Mouse (Mus musculus) limb, embryonic 10.5 days (tissue): ENCODE measurements around the gene Arl1. TPM values are rescaled to one million over a fixed set of nuclear protein-coding genes. Genes with fewer than 3 reads are reported as not detected.

Source experiments
- DNase-seq: peaks from one replicate; pipeline ENCODE4 v3.0.0-alpha.2; 2017; ENCODE audit warnings: low spot score
- H3K27ac ChIP-seq: fragments of 300-500 bp; sonication (generic); 2 replicates; pipeline ENCODE4 v1.5.1; 2016; ENCODE audit warnings: mild to moderate bottlenecking
- H3K27me3 ChIP-seq: fragments of 300-500 bp; sonication (generic); 2 replicates; pipeline ENCODE4 v1.6.1; 2016; ENCODE audit warnings: low read depth, mild to moderate bottlenecking; ENCODE audit not compliant: poor library complexity, severe bottlenecking
- H3K36me3 ChIP-seq: fragments of 300-500 bp; sonication (generic); 2 replicates; pipeline ENCODE4 v1.6.1; 2016; ENCODE audit warnings: mild to moderate bottlenecking, moderate library complexity
- H3K4me1 ChIP-seq: fragments of 300-500 bp; sonication (generic); 2 replicates; pipeline ENCODE4 v1.6.1; 2016
- H3K4me3 ChIP-seq: fragments of 300-500 bp; sonication (generic); 2 replicates; pipeline ENCODE4 v1.5.1; 2016; ENCODE audit warnings: mild to moderate bottlenecking, moderate library complexity
- H3K9me3 ChIP-seq: fragments of 300-500 bp; sonication (generic); replicated peaks from 2 replicates; pipeline ENCODE4 v1.6.1; 2016; ENCODE audit warnings: mild to moderate bottlenecking
- WGBS: fragments of 180-500 bp; shearing (Covaris S2); methylation state at CpG from one replicate; pipeline ENCODE4 v1.1.7; 2016; 5-methylcytosine and 5-hydroxymethylcytosine counted together
- polyA plus RNA-seq: library from polyadenylated mRNA; unstranded; fragments of >200 nt; fragmentation: Nextera tagmentation; extraction: Ambion mirVana; gene quantifications from 2 replicates; pipeline ENCODE4 v1.2.1, GENCODE M21; 2016

Gene Arl1
- 149 and 174 TPM in 2 replicates for polyA plus RNA-seq

GRCm38 (mm10) chr10:88730571-88731495 lies at the start of gene Arl1:
TSS of gene Arl1 (plus strand) at chr10:88730858.
- Histone ChIP-seq H3K9me3 (no peaks in the 10 kb centered on the region), H3K27me3 (no peaks in the 10 kb centered on the region), H3K36me3 (peaks cover 6% of the 10 kb centered on the region), H3K27ac (peak within 1 kb of the TSS; percentile 92), H3K4me3 (peak within 1 kb of the TSS; percentile 94), H3K4me1 (peaks cover 11% of the 10 kb centered on the region)
- peak; percentile 92 for DNase-seq
- under 1% methylated on average over 65 of the region's 65 CpGs for WGBS

- Histone ChIP-seq H3K9me3 (no peaks in the 10 kb centered on the region), H3K4me1 (no peaks in the 10 kb centered on the region), H3K4me3 (no peak overlapping the region), H3K27me3 (no peaks in the 10 kb centered on the region), H3K27ac (no peak overlapping the region), H3K36me3 (no peaks in the 10 kb centered on the region)
- WGBS, result 87% methylated on average over 4 of the region's 4 CpGs
- no peak for DNase-seq
Measured at GRCm38 (mm10) chr10:88682904-88683563, 47.6 kb upstream of the Arl1 start.

DNA sequence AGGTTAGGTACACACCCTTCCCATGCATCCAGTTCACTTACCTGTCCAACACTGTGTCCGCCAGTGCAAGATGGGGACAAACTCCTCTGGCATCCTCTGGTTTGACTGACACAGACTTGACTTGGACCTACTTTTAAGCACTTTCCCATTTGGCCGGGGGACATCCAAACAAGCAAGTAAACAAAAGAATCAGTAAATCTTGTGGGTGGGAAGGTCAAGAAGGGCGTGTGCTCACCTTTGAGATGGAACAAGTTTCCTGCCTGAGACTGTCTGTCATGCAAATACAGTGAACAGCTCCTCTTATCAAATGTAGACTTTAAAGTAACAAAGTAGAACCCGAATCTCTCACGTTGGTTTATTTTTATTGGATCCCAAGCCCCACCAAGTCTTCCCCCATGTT lies 45.7 kb upstream of the Arl1 start, which contains the start of gene Spic:
Gene Spic (minus strand): TSS at position 91 of the 400 bp plus-strand sequence.
- no peak within 1 kb of the TSS for H3K4me3 ChIP-seq
- no peaks in the 10 kb centered on the region for H3K27me3 ChIP-seq
- no peaks in the 10 kb centered on the region for H3K36me3 ChIP-seq
- WGBS, result 78% methylated on average over 5 of the region's 5 CpGs
- H3K27ac ChIP-seq, result no peak within 1 kb of the TSS
- H3K9me3 ChIP-seq, result no peaks in the 10 kb centered on the region
- DNase-seq, result no peak
- H3K4me1 ChIP-seq, result no peaks in the 10 kb centered on the region

DNA sequence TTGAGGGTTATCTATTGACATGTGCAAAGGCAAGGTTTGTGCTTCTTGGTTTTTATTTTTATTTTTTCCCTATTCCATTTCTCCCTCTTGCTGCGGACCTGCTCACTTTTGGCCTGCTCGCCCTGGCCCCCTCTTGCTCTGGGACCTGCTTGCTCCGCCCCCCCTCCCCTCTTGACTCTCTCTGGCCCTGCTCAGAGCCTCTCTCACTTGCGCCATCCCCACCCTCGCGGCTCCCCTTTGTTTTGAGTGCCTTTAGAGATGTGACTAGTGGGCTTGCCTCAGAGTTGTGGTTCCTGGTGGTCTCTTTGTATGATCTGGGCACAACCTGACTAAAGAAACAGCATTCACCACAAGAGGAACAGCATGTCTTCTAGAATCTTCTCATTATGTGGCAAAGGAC lies 29.7 kb upstream of the Arl1 start:
- Histone ChIP-seq H3K4me1 (no peaks in the 10 kb centered on the region), H3K27me3 (no peaks in the 10 kb centered on the region), H3K27ac (no peak overlapping the region), H3K9me3 (no peaks in the 10 kb centered on the region), H3K4me3 (no peak overlapping the region), H3K36me3 (no peaks in the 10 kb centered on the region)
- 78% methylated on average over 6 of the region's 6 CpGs for WGBS
- no peak for DNase-seq

DNA sequence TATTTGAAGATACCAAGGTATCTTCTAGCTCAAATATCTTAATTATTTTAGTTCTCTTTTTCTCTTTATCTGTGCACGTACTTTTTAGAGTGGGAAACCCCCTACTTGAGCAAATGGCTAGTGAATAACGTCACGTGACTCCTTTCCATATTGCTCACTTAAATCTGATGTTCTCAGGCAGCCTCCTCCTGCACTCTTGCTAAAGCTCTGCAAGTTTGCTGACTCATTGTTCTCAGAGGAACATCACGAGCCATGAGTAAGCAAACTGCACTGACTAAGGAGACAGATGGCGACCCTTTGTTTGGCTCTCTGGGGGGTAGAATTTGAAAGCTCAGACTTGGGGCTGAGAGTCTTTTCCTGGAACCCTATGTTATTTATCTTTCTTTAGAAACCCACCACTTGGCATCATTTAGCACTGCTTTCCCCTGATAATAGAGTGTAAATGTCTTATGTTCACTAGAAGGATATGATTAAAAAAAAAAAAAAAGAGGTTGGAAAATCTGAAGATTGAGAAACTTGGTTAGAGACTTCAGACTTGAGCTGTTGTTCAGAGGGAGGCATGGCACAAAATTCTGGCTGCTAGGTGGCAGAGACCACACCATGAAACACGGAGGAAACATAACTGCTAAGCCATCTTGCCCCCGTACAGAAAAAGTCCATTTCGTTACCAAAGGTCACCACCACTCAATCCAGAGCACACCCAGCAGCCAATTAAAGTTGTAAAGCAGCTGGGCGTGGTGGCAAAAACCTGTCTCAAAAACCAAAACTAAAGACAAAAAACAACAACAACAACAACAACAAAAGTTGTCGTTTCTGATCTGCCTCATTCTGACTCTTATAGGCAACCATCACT lies 21.8 kb upstream of the Arl1 start:
- Histone ChIP-seq H3K9me3 (no peaks in the 10 kb centered on the region), H3K27ac (no peak overlapping the region), H3K4me3 (no peak overlapping the region), H3K4me1 (no peaks in the 10 kb centered on the region), H3K27me3 (no peaks in the 10 kb centered on the region), H3K36me3 (no peaks in the 10 kb centered on the region)
- 69% methylated on average over 10 of the region's 10 CpGs for WGBS
- DNase-seq, result no peak

GRCm38 (mm10) chr10:88712359-88712758 lies 18.3 kb upstream of the Arl1 start:
- H3K36me3 ChIP-seq, result no peaks in the 10 kb centered on the region
- no peaks in the 10 kb centered on the region for H3K9me3 ChIP-seq
- no peak overlapping the region for H3K27ac ChIP-seq
- 88% methylated on average over 6 of the region's 6 CpGs for WGBS
- H3K4me3 ChIP-seq, result no peak overlapping the region
- no peak for DNase-seq
- H3K27me3 ChIP-seq, result no peaks in the 10 kb centered on the region
- 0 out of 2 replicates have a peak, but pooled peaks cover 2% of the 10 kb centered on the region for H3K4me1 ChIP-seq

- no peak for DNase-seq
- Histone ChIP-seq H3K36me3 (no peaks in the 10 kb centered on the region), H3K27me3 (no peaks in the 10 kb centered on the region), H3K4me1 (0 out of 2 replicates have a peak, but pooled peaks cover 2% of the 10 kb centered on the region), H3K4me3 (no peak overlapping the region), H3K27ac (no peak overlapping the region), H3K9me3 (no peaks in the 10 kb centered on the region)
- 83% methylated on average over 4 of the region's 4 CpGs for WGBS
Measured at GRCm38 (mm10) chr10:88714744-88715143, 15.9 kb upstream of the Arl1 start.

DNA sequence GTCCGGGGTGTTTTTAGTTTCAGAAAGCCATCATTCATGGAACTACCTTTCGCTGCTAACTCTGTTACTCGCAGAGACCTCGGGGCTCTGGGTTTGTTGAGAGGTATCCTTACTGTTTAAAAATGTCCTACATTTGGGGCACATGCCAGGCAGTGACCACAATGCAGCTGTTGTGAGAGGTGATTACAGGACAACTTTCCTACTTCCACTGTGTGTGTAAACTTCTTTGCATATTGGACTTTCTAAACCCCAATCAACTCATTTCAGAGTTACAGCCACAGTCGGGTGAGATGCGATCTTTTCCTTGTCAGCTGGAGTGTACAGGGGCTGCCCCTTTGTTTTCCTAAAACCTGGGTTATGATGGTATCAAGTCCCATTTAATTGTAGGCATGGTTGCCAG lies 15.0 kb upstream of the Arl1 start:
- H3K4me3 ChIP-seq, result no peak overlapping the region
- H3K9me3 ChIP-seq, result no peaks in the 10 kb centered on the region
- H3K27me3 ChIP-seq, result no peaks in the 10 kb centered on the region
- H3K27ac ChIP-seq, result no peak overlapping the region
- H3K36me3 ChIP-seq, result no peaks in the 10 kb centered on the region
- H3K4me1 ChIP-seq, result 0 out of 2 replicates have a peak, but pooled peaks cover 2% of the 10 kb centered on the region
- 86% methylated on average over 6 of the region's 6 CpGs for WGBS
- no peak for DNase-seq

- DNase-seq, result no peak
- no peaks in the 10 kb centered on the region for H3K9me3 ChIP-seq
- no peaks in the 10 kb centered on the region for H3K36me3 ChIP-seq
- WGBS, result 52% methylated on average over 13 of the region's 13 CpGs
- no peaks in the 10 kb centered on the region for H3K27me3 ChIP-seq
- no peak overlapping the region for H3K4me3 ChIP-seq
- H3K27ac ChIP-seq, result no peak overlapping the region
- H3K4me1 ChIP-seq, result 0 out of 2 replicates have a peak, but pooled peaks cover 2% of the 10 kb centered on the region
Measured at GRCm38 (mm10) chr10:88716986-88717755, 13.5 kb upstream of the Arl1 start.

- Histone ChIP-seq H3K4me3 (no peak overlapping the region), H3K9me3 (no peaks in the 10 kb centered on the region), H3K27ac (no peak overlapping the region), H3K36me3 (no peaks in the 10 kb centered on the region), H3K4me1 (0 out of 2 replicates have a peak, but pooled peaks cover 2% of the 10 kb centered on the region), H3K27me3 (no peaks in the 10 kb centered on the region)
- 50% methylated on average over 2 of the region's 2 CpGs for WGBS
- no peak for DNase-seq
Measured at GRCm38 (mm10) chr10:88717756-88718025, 13.0 kb upstream of the Arl1 start.

- Histone ChIP-seq H3K27me3 (no peaks in the 10 kb centered on the region), H3K4me1 (0 out of 2 replicates have a peak, but pooled peaks cover 2% of the 10 kb centered on the region), H3K27ac (no peak overlapping the region), H3K4me3 (no peak overlapping the region), H3K9me3 (no peaks in the 10 kb centered on the region), H3K36me3 (no peaks in the 10 kb centered on the region)
- 91% methylated on average over 1 of the region's 1 CpGs for WGBS
- no peak for DNase-seq
Measured at GRCm38 (mm10) chr10:88719618-88720017, 11.0 kb upstream of the Arl1 start.

DNA sequence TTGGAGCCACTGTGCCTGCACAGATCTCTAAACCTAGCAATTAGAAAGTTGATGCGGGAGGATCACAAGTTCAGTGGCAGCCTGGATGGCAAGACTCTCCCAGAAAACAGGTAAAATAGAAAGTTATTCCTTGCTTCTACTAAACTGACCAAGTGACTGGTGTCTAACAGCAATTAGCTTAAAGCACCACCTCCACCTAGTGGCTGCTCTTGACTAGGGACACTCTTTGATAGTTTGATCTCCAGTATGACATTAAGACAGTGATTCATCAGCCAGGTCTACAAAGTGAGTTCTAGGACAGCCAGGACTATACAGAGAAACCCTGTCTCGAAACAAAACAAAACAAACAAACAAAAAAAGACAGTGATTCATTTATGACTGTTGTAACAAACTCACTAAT lies 5.3 kb upstream of the Arl1 start:
- no peak overlapping the region for H3K27ac ChIP-seq
- no peaks in the 10 kb centered on the region for H3K36me3 ChIP-seq
- WGBS, result 65% methylated on average over 2 of the region's 2 CpGs
- no peaks in the 10 kb centered on the region for H3K9me3 ChIP-seq
- H3K4me1 ChIP-seq, result peaks cover 2% of the 10 kb centered on the region
- H3K4me3 ChIP-seq, result no peak overlapping the region
- H3K27me3 ChIP-seq, result no peaks in the 10 kb centered on the region
- no peak for DNase-seq
